Mouse (Mus musculus): ENCODE results near the gene Ccdc173. TPM values are rescaled to one million over a fixed set of nuclear protein-coding genes. Genes with fewer than 3 reads are reported as not detected.

Gene Ccdc173
- total RNA-seq, 2 experiments from 2014 or later = 3.4 to 3.8 TPM

- DNase-seq (ENCODE audit: low spot score in 2 of 2) = peak; percentile 88
Observed at GRCm38 (mm10) chr2:69790285-69790684, 910 bp upstream of the Ccdc173 start.

- DNase-seq (ENCODE audit: low spot score in 2 of 2) = no peak
Observed at GRCm38 (mm10) chr2:69788974-69789373, 401 bp downstream of the Ccdc173 start.

GRCm38 (mm10) chr2:69778836-69779177 lies 10.6 kb downstream of the Ccdc173 start:
- DNase-seq (ENCODE audit: low spot score in 2 of 2) = peak in 1 of 2 experiments; percentile 15

- DNase-seq (ENCODE audit: low spot score in 2 of 2) = peak in 1 of 2 experiments; percentile 27
Observed at GRCm38 (mm10) chr2:69777985-69778835, 11.2 kb downstream of the Ccdc173 start.

GRCm38 (mm10) chr2:69773331-69773730 lies 16.0 kb downstream of the Ccdc173 start:
- DNase-seq (ENCODE audit: low spot score in 2 of 2) = no peak

GRCm38 (mm10) chr2:69764716-69765115 lies 24.7 kb downstream of the Ccdc173 start:
- no peak for DNase-seq (ENCODE audit: low spot score in 2 of 2)

- DNase-seq (ENCODE audit: low spot score in 2 of 2) = no peak
Observed at GRCm38 (mm10) chr2:69763340-69763739, 26.0 kb downstream of the Ccdc173 start.

GRCm38 (mm10) chr2:69760980-69761379 lies 28.4 kb downstream of the Ccdc173 start:
- no peak for DNase-seq (ENCODE audit: low spot score in 2 of 2)

GRCm38 (mm10) chr2:69745091-69745490 lies 44.3 kb downstream of the Ccdc173 start:
- no peak for DNase-seq (ENCODE audit: low spot score in 2 of 2)

GRCm38 (mm10) chr2:69723519-69723825 lies 65.9 kb downstream of the Ccdc173 start:
- no peak for DNase-seq (ENCODE audit: low spot score in 2 of 2)

GRCm38 (mm10) chr2:69722650-69723518 lies 66.5 kb downstream of the Ccdc173 start:
- DNase-seq (ENCODE audit: low spot score in 2 of 2) = peak; percentile 95 to 96

- peak in 1 of 2 experiments; percentile 14 for DNase-seq (ENCODE audit: low spot score in 2 of 2)
Observed at GRCm38 (mm10) chr2:69722273-69722649, 67.1 kb downstream of the Ccdc173 start, which contains the start of gene Ppig. Gene Ppig, plus strand, starts transcription at chr2:69722545.

GRCm38 (mm10) chr2:69719121-69719520 lies 70.3 kb downstream of the Ccdc173 start:
- DNase-seq (ENCODE audit: low spot score in 2 of 2) = no peak

- no peak for DNase-seq (ENCODE audit: low spot score in 2 of 2)
Observed at GRCm38 (mm10) chr2:69716483-69716882, 72.9 kb downstream of the Ccdc173 start.

GRCm38 (mm10) chr2:69714126-69714525 lies 75.2 kb downstream of the Ccdc173 start:
- no peak for DNase-seq (ENCODE audit: low spot score in 2 of 2)

- no peak for DNase-seq (ENCODE audit: low spot score in 2 of 2)
Observed at GRCm38 (mm10) chr2:69713626-69714014, 75.8 kb downstream of the Ccdc173 start.

GRCm38 (mm10) chr2:69712981-69713625 lies 76.3 kb downstream of the Ccdc173 start, which contains the start of gene Fastkd1:
Gene Fastkd1, minus strand, starts transcription at chr2:69713516.
- DNase-seq (ENCODE audit: low spot score in 2 of 2) = peak; percentile 78 to 85

- peak; percentile 7 to 15 for DNase-seq (ENCODE audit: low spot score in 2 of 2)
Observed at GRCm38 (mm10) chr2:69712171-69712570, 77.2 kb downstream of the Ccdc173 start.

All from layer of hippocampus, postnatal 10 days (tissue).